Mouse (Mus musculus): ENCODE results near the gene Zyg11b. TPM values are rescaled to one million over a fixed set of nuclear protein-coding genes. Genes with fewer than 3 reads are reported as not detected.

The Zyg11b gene
- 23.4 TPM for polyA plus RNA-seq (2017; shearing (Covaris generic))

DNA sequence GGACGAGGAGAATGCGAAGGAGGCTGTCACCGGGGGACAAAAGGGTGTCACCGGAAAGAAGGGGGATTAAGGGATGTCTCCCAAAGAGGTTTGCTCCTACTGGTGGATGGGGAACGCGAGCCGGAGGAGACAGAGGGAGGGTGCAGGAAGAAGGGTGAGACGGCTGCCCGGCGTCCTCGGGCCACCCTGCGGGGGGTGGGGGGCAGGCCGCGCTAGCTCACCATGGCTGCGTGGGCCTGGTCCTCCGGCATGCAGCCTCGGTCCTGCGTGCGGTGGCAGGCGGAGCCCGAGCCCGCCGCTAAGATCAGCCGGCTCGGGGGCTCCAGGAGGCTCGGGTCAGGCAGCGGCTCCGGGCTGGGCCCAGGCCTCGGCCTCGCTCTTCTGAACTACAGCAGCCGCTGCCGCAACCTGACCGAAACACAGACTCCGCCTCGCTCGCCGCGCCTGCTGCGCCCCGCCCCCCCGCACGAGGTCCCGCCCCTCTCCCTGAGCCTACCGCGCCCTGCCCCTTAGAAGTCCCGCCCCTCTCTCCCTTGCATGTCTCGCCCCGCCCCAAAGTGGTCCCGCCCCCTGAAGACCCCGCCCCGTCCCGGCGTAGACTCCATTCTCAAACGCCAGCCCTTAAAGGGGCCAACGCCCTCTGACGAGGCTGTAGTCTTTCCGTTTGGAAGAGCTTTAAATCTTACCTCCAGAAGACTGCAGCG, at the start of gene Zyg11b:
Gene Zyg11b (minus strand): TSS at position 427 of the 704 bp plus-strand sequence.

DNA sequence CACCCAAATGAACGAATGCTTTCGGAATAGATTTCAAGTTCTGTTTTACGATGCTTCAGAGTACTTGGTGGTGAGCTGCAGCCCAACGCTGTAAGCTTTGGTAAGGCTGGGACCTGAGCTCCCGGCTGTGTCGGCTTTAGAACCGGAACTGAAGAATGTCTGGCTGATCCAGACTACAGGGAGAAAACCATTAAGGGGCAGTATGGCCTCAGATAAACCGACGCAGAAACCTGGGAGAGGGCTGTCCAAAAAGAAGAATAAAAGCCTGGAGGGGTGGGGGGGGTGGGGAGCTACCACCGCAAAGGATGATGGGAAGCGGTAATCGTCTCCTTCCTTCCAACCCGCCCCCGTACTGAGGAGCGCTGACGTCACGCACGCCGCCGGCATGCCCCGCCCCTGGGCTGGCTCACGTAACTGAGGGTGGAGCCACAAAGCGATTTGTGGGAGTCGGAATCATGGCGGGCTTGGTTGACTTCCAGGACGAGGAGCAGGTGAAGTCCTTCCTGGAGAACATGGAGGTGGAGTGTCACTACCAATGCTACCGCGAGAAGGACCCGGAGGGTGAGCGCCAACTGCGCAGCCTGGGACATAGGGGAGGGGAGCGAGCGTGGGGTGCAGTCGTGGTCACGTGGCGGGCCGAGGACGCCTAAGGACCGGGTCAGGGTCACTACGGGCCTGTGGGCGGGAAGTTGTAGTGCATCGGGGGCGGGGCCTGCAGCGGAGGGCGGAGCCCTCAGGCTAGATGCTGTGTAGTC, 27.0 kb upstream of the Zyg11b start, which contains the start of gene Coa7:
Gene Coa7 (plus strand): TSS at position 411 of the 755 bp plus-strand sequence.

DNA sequence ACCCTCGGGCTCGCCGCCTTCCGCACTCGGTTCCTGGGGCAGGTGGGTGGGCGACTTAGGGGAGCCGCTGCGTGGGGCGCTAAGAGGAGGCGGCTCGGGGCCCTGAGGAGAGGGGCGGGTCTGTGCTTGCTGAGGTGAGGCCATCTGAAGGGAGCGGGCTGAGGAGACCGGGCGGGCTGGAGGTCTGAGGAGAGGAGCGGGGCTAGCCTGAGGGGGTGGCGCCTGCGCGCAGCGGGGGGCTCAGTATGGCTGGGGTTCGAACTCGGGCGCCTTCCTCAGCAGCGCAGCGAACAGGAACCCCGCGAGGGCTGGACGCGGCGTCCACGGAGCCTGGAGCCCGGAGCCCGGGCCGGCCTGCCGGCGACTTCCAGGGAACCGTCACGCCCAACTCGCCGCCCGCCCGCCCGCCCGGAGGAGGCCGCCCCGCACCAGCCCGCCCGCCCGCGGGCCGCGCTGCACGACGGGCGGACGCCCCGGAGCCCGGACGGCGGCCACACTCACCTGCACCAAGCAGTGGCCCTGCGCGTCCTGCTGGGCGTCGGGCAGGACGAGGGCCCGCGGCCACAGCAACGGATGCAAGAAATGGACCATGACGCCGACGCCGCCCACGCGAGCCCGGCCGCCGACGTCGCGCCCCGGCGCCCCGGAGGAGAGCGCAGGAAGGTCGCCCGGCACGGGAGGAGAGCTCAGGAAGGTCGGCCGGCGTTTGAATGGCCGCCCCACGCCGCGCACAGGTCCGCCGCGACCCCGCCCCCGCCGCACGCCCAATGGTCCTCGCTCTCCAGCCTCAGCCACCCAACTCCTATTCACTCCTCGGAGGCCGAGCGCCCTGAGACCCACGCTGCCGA, 83.3 kb downstream of the Zyg11b start, which contains the start of gene Zyg11a:
Gene Zyg11a (minus strand): TSS at position 717 of the 848 bp plus-strand sequence.

Other genes starting within 250 kb of the Zyg11b start
- gene Podn, start 204.7 kb downstream of the Zyg11b start, polyA plus RNA-seq (2017; shearing (Covaris generic)) = 0.40 TPM
- 278 TPM for gene Scp2, start 156.1 kb downstream of the Zyg11b start, polyA plus RNA-seq (2017; shearing (Covaris generic))
- gene Echdc2, start 135.7 kb downstream of the Zyg11b start, polyA plus RNA-seq (2017; shearing (Covaris generic)) = 4.4 TPM
- not detected for gene Zyg11a, start 83.0 kb downstream of the Zyg11b start, polyA plus RNA-seq (2017; shearing (Covaris generic))
- 24.7 TPM for gene Coa7, start 27.0 kb upstream of the Zyg11b start, polyA plus RNA-seq (2017; shearing (Covaris generic))
- gene Shisal2a, start 82.3 kb upstream of the Zyg11b start, polyA plus RNA-seq (2017; shearing (Covaris generic)) = not detected
- not detected for gene Gpx7, start 105.9 kb upstream of the Zyg11b start, polyA plus RNA-seq (2017; shearing (Covaris generic))
- 169 TPM for gene Tut4, start 158.3 kb upstream of the Zyg11b start, polyA plus RNA-seq (2017; shearing (Covaris generic))

Measured in effector memory CD4-positive, alpha-beta T cell, adult 7 months (primary cell).